Mouse (Mus musculus) hindbrain, postnatal 0 days (tissue): ENCODE measurements around the gene Ppfibp1. TPM values are rescaled to one million over a fixed set of nuclear protein-coding genes. Genes with fewer than 3 reads are reported as not detected.

Experiments used
- ATAC-seq: fragments of 200-750 bp; cut with Nextera tagmentation; 2 replicates; pipeline ENCODE4 v1.8.0; 2017; ENCODE audit warnings: mild to moderate bottlenecking, moderate TSS enrichment, moderate library complexity
- DNase-seq: peaks from one replicate; pipeline ENCODE4 v3.0.0-alpha.2; 2015; ENCODE audit warnings: low spot score
- H3K27ac ChIP-seq: fragments of 300-500 bp; sonication (generic); 2 replicates; pipeline ENCODE4 v1.5.1; 2014; ENCODE audit warnings: mild to moderate bottlenecking
- H3K27me3 ChIP-seq: fragments of 300-500 bp; sonication (generic); 2 replicates; pipeline ENCODE4 v1.6.1; 2014; ENCODE audit warnings: low read length, mixed read lengths; ENCODE audit not compliant: insufficient read depth
- H3K36me3 ChIP-seq: fragments of 300-500 bp; sonication (generic); 2 replicates; pipeline ENCODE4 v1.6.1; 2014; ENCODE audit warnings: low read length, mixed read lengths; ENCODE audit not compliant: insufficient read depth
- H3K4me1 ChIP-seq: fragments of 300-500 bp; sonication (generic); 2 replicates; pipeline ENCODE4 v1.6.1; 2014; ENCODE audit warnings: antibody characterized with exemption, low read length, mixed read lengths; ENCODE audit not compliant: insufficient read depth
- H3K4me2 ChIP-seq: fragments of 300-500 bp; sonication (generic); 2 replicates; pipeline ENCODE4 v1.6.1; 2014; ENCODE audit warnings: low read depth, mild to moderate bottlenecking, low read length, moderate library complexity, mixed read lengths
- H3K4me3 ChIP-seq: fragments of 300-500 bp; sonication (generic); 2 replicates; pipeline ENCODE4 v1.5.1; 2014; ENCODE audit warnings: low read length
- H3K9ac ChIP-seq: fragments of 300-500 bp; sonication (generic); replicated peaks from 2 replicates; pipeline ENCODE4 v1.6.1; 2014; ENCODE audit warnings: mild to moderate bottlenecking, low read length, moderate library complexity, mixed read lengths
- H3K9me3 ChIP-seq: fragments of 300-500 bp; sonication (generic); 2 replicates; pipeline ENCODE4 v1.6.1; 2016; ENCODE audit warnings: low read length, mixed read lengths
- CTCF ChIP-seq: IDR thresholded peaks from 2 replicates; pipeline ENCODE4 v1.5.1; 2016; ENCODE audit warnings: antibody characterized with exemption, control low read depth, low read depth
- WGBS: fragments of 180-500 bp; shearing (Covaris S2); extraction: QIAGEN DNeasy Blood & Tissue Kit; methylation state at CpG from one replicate; pipeline ENCODE4 v1.1.7; 2014; 5-methylcytosine and 5-hydroxymethylcytosine counted together
- polyA plus RNA-seq: library from polyadenylated mRNA; unstranded; fragments of >200 nt; fragmentation: Nextera tagmentation; extraction: Ambion mirVana; gene quantifications from 2 replicates; pipeline ENCODE4 v1.2.1, GENCODE M21; 2015
- total RNA-seq: library from RNA; depleted of rRNA; stranded (reverse); fragments of >200 nt; gene quantifications from 2 replicates; pipeline ENCODE4 v1.2.3, GENCODE M21; 2014; rRNA removed

Ppfibp1 gene
- total and polyA plus RNA-seq, 2 experiments from 2014 or later = 16.3 to 26.8 TPM

DNA sequence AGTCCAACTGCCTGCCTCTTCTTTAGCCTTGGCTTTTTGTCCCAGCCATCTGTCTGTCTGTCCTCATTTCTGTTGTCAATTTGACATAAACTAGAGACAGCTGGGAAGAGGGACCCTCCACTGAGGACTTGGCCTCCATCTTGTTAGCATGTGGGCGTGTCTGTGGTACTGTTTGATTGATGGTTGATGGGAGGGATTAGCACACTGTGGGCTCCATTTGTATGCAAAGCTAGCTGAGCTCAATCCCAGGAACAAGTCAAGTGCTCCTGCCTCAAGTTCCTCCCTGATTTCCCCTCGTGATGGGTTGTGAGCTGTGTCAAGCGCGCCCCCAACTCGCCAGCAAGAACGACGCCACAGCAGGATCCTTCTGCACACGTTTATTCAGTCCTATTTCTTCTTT, 188.6 kb downstream of the Ppfibp1 start:
- Histone ChIP-seq H3K27me3 (no peaks in the 10 kb centered on the region), H3K27ac (no peak overlapping the region), H3K9ac (no peak overlapping the region), H3K9me3 (no peaks in the 10 kb centered on the region), H3K4me3 (no peak overlapping the region), H3K4me2 (no peak overlapping the region), H3K36me3 (peaks cover 11% of the 10 kb centered on the region; the same call in 1 of the 2 replicates), H3K4me1 (no peaks in the 10 kb centered on the region)
- WGBS = 85% methylated on average over 8 of the region's 8 CpGs
- DNase-seq (no peak), ATAC-seq (0 out of 2 replicates have a peak, but pooled peaks have one; percentile 51)
- TF ChIP-seq CTCF = no peak

GRCm38 (mm10) chr6:147079919-147080318, 191.6 kb downstream of the Ppfibp1 start:
- Histone ChIP-seq H3K9ac (no peak overlapping the region), H3K4me2 (no peak overlapping the region), H3K36me3 (0 out of 2 replicates have a peak, but pooled peaks cover 4% of the 10 kb centered on the region), H3K27ac (no peak overlapping the region), H3K4me1 (no peaks in the 10 kb centered on the region), H3K9me3 (no peaks in the 10 kb centered on the region), H3K4me3 (no peak overlapping the region), H3K27me3 (no peaks in the 10 kb centered on the region)
- ATAC-seq (no peak), DNase-seq (no peak)
- 94% methylated on average over 10 of the region's 10 CpGs for WGBS
- no peak for TF ChIP-seq CTCF

Other genes with a start within 250 kb of the Ppfibp1 start
- 23.7 and 42.3 TPM in 2 replicates for gene Med21, start 245.9 kb upstream of the Ppfibp1 start, total RNA-seq
- gene Med21, start 245.9 kb upstream of the Ppfibp1 start, polyA plus RNA-seq = 112 and 116 TPM in 2 replicates
- 43.9 and 45.6 TPM in 2 replicates for gene Tm7sf3, start 245.7 kb upstream of the Ppfibp1 start, total RNA-seq
- gene Tm7sf3, start 245.7 kb upstream of the Ppfibp1 start, polyA plus RNA-seq = 37.2 and 39.5 TPM in 2 replicates
- gene Stk38l, start 163.5 kb upstream of the Ppfibp1 start, total RNA-seq = 4.5 and 5.0 TPM in 2 replicates
- 12.3 and 14.4 TPM in 2 replicates for gene Stk38l, start 163.5 kb upstream of the Ppfibp1 start, polyA plus RNA-seq
- gene Arntl2, start 92.4 kb upstream of the Ppfibp1 start, total RNA-seq = 2.0 and 3.9 TPM in 2 replicates
- gene Arntl2, start 92.4 kb upstream of the Ppfibp1 start, polyA plus RNA-seq = 3.8 and 4.1 TPM in 2 replicates
- not detected in 2 replicates for gene Smco2, start 38.4 kb upstream of the Ppfibp1 start, total RNA-seq
- not detected in 2 replicates for gene Smco2, start 38.4 kb upstream of the Ppfibp1 start, polyA plus RNA-seq
- gene 1700034J05Rik, start 65.9 kb downstream of the Ppfibp1 start, total RNA-seq = not detected in 2 replicates
- not detected in 2 replicates for gene 1700034J05Rik, start 65.9 kb downstream of the Ppfibp1 start, polyA plus RNA-seq
- 0.50 TPM in 1 of 2 replicates, not detected in the other for gene Rep15, start 144.1 kb downstream of the Ppfibp1 start, total RNA-seq
- gene Rep15, start 144.1 kb downstream of the Ppfibp1 start, polyA plus RNA-seq = 0.48 TPM in 2 replicates
- 8.3 and 8.7 TPM in 2 replicates for gene Mrps35, start 154.3 kb downstream of the Ppfibp1 start, total RNA-seq
- 78.5 and 79.9 TPM in 2 replicates for gene Mrps35, start 154.3 kb downstream of the Ppfibp1 start, polyA plus RNA-seq
- gene Mansc4, start 198.5 kb downstream of the Ppfibp1 start, total RNA-seq = 0.40 and 1.7 TPM in 2 replicates
- 1.4 and 2.0 TPM in 2 replicates for gene Mansc4, start 198.5 kb downstream of the Ppfibp1 start, polyA plus RNA-seq
- 29.7 and 31.7 TPM in 2 replicates for gene Klhl42, start 202.9 kb downstream of the Ppfibp1 start, total RNA-seq
- gene Klhl42, start 202.9 kb downstream of the Ppfibp1 start, polyA plus RNA-seq = 5.4 and 5.7 TPM in 2 replicates